Mouse (Mus musculus): ENCODE measurements around the gene Clpsl2.

- TF ChIP-seq GATA1 (IDR thresholded peaks at IDR 0.05; ENCODE audit: borderline replicate concordance, low read length) = no peak
- no peak for TF ChIP-seq FLI1 (IDR thresholded peaks at IDR 0.05; ENCODE audit: low read length)
Observed at GRCm38 (mm10) chr17:28522623-28523354, 26.4 kb upstream of the Clpsl2 start.
